Mouse (Mus musculus) embryonic fibroblast, embryonic 13.5 days (primary cell): ENCODE results near the gene Zfp952.

Experiments
- CTCF ChIP-seq: IDR thresholded peaks from 2 replicates; pipeline ENCODE4 v1.5.1; 2011; ENCODE audit warnings: mild to moderate bottlenecking, control low read depth, low read length, moderate library complexity, borderline replicate concordance; ENCODE audit not compliant: insufficient read depth
- POLR2A ChIP-seq: IDR thresholded peaks from 2 replicates; pipeline ENCODE4 v1.6.1; 2011; ENCODE audit warnings: low read depth, mild to moderate bottlenecking, control low read depth, low read length, moderate library complexity

DNA sequence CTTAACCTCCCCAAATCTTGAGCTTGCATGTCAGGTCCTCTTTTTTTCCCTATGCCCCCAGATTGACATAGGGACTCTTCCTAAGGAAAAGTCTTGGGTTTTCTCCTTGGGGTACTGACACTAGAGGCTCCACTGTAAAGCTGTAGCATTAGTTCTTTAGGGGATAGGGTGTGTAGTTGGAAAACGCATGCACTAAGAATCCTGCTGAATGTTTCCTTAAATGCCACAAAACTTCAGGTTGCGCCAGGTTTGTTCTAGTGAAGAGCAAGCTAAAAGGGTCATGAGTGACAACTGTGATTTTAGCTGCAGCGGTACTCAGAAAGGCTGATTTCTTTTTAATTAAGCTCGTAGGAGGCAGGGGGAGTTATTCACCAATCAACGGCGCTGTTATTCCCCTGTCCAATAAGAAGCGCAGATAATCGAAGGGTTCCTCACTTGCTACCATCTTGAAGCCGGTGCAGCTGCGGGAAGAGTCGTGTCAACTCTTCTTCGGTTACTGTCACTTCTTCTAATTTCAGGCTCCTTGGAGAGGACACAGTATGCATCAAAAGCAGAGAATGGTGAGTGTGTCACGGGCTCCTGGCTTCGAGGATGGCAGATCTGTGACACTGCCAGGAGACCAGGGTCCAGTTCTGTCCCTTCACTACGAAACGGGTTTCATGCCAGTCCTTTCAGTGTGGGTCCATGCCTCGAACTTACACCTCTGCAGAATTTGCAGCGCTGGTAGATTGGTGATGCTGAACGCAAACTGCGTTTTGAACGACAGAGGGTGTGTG is at the start of gene Zfp952:
- peak; percentile 74 for TF ChIP-seq POLR2A
- no peak for TF ChIP-seq CTCF
